Mouse (Mus musculus) bone marrow, adult 2 months (tissue): ENCODE measurements around the gene Mrps35.

ENCODE experiments used
- CTCF ChIP-seq: fragments of 200-500 bp; IDR thresholded peaks from 2 replicates; pipeline ENCODE4 v1.5.1; 2011; ENCODE audit warnings: low read length, control low read depth; ENCODE audit not compliant: control insufficient read depth, insufficient read depth
- POLR2A ChIP-seq: fragments of 200-500 bp; IDR thresholded peaks from 2 replicates; pipeline ENCODE4 v1.6.1; 2011; ENCODE audit warnings: low read depth, mild to moderate bottlenecking, control low read depth, low read length, borderline replicate concordance; ENCODE audit not compliant: control insufficient read depth

- no peak for TF ChIP-seq CTCF
- no peak for TF ChIP-seq POLR2A
Observed at GRCm38 (mm10) chr6:147011977-147012376, 30.6 kb upstream of the Mrps35 start.
